Mouse (Mus musculus): ENCODE data around the gene C030005K15Rik. TPM values are rescaled to one million over a fixed set of nuclear protein-coding genes. Genes with fewer than 3 reads are reported as not detected.

C030005K15Rik gene
- total and polyA plus RNA-seq, 2 experiments from 2014 or later, result not detected

- no peak overlapping the region for H3K9ac ChIP-seq (replicated peaks; ENCODE audit: low read depth, low read length)
- no peak overlapping the region for H3K4me2 ChIP-seq (ENCODE audit: low read depth, low read length)
- no peak for DNase-seq (ENCODE audit: low spot score)
- no peaks in the 10 kb centered on the region for H3K36me3 ChIP-seq (replicated peaks; ENCODE audit: control insufficient read depth, insufficient read depth, low read length)
- no peak overlapping the region for H3K4me3 ChIP-seq (ENCODE audit: low read depth, low read length)
- no peak for ATAC-seq (ENCODE audit: insufficient read depth, low read depth)
- H3K4me1 ChIP-seq (ENCODE audit: control insufficient read depth, insufficient read depth), result no peaks in the 10 kb centered on the region
- H3K27me3 ChIP-seq (ENCODE audit: control insufficient read depth, insufficient read depth, low read length), result no peaks in the 10 kb centered on the region
- TF ChIP-seq CTCF (IDR thresholded peaks at IDR 0.05; ENCODE audit: low read depth), result no peak
- no peak for TF ChIP-seq EP300 (IDR thresholded peaks at IDR 0.05; ENCODE audit: low read depth)
- H3K9me3 ChIP-seq (replicated peaks; ENCODE audit: control insufficient read depth, low read length), result no peaks in the 10 kb centered on the region
- no peak overlapping the region for H3K27ac ChIP-seq (ENCODE audit: low read depth)
These were observed 43.6 kb downstream of the C030005K15Rik start for GRCm38 (mm10) chr10:97682981-97683380.

Other genes with a start within 250 kb of the C030005K15Rik start
- 250 and 328 TPM in 2 replicates for gene Dcn, start 247.1 kb downstream of the C030005K15Rik start, total RNA-seq (2014; rRNA removed; ENCODE audit: low replicate concordance)
- 292 and 338 TPM in 2 replicates for gene Dcn, start 247.1 kb downstream of the C030005K15Rik start, polyA plus RNA-seq (2015; fragmentation: Nextera tagmentation; extraction: Ambion mirVana)
- gene Lum, start 161.6 kb downstream of the C030005K15Rik start, total RNA-seq (2014; rRNA removed; ENCODE audit: low replicate concordance), result 36.5 and 71.6 TPM in 2 replicates
- gene Lum, start 161.6 kb downstream of the C030005K15Rik start, polyA plus RNA-seq (2015; fragmentation: Nextera tagmentation; extraction: Ambion mirVana), result 87.0 and 102 TPM in 2 replicates
- gene Kera, start 119.9 kb downstream of the C030005K15Rik start, total RNA-seq (2014; rRNA removed; ENCODE audit: low replicate concordance), result not detected in 2 replicates
- gene Kera, start 119.9 kb downstream of the C030005K15Rik start, polyA plus RNA-seq (2015; fragmentation: Nextera tagmentation; extraction: Ambion mirVana), result 0.04 and 0.05 TPM in 2 replicates
- gene Epyc, start 82.7 kb downstream of the C030005K15Rik start, total RNA-seq (2014; rRNA removed; ENCODE audit: low replicate concordance), result 0.12 and 1.8 TPM in 2 replicates
- gene Epyc, start 82.7 kb downstream of the C030005K15Rik start, polyA plus RNA-seq (2015; fragmentation: Nextera tagmentation; extraction: Ambion mirVana), result 0.30 and 0.85 TPM in 2 replicates
- gene Ccer1, start 33.7 kb downstream of the C030005K15Rik start, total RNA-seq (2014; rRNA removed; ENCODE audit: low replicate concordance), result not detected in 2 replicates
- gene Ccer1, start 33.7 kb downstream of the C030005K15Rik start, polyA plus RNA-seq (2015; fragmentation: Nextera tagmentation; extraction: Ambion mirVana), result not detected in 2 replicates

All from heart, postnatal 0 days (tissue).